Mouse (Mus musculus) retina, postnatal 1 day (tissue): ENCODE data around the gene Tlk1.
A peak's percentile ranks its signal among the peaks of the same experiment; 100 is the strongest.

Experiments used
- DNase-seq: peaks from one replicate; pipeline ENCODE4 v3.0.0-alpha.2; 2012

Gene Tlk1

GRCm38 (mm10) chr2:70673445-70674126 lies 151.9 kb downstream of the Tlk1 start:
- DNase-seq = peak; percentile 36

DNA sequence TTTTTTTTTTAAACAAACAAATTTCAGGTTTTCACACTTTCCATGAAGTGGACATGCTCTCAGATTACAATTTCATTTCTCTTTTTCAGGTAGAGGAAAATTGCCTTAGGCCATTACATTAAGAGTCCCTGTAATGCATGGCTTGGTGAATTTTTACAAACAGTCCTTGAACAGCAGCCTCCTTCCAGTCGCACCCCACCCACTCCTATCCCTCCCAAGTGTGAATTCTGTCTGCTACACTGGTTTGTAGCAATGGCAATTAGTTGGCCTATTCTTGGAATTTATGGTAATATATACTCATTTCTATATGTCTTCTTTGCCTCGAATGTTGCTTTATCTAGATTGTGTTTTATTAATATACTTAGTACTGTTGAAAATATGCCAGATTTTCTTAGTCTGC lies 153.1 kb downstream of the Tlk1 start:
- DNase-seq = no peak

- peak; percentile 76 for DNase-seq
Observed at GRCm38 (mm10) chr2:70669896-70670295, 155.6 kb downstream of the Tlk1 start.

GRCm38 (mm10) chr2:70669241-70669640 lies 156.3 kb downstream of the Tlk1 start:
- no peak for DNase-seq

DNA sequence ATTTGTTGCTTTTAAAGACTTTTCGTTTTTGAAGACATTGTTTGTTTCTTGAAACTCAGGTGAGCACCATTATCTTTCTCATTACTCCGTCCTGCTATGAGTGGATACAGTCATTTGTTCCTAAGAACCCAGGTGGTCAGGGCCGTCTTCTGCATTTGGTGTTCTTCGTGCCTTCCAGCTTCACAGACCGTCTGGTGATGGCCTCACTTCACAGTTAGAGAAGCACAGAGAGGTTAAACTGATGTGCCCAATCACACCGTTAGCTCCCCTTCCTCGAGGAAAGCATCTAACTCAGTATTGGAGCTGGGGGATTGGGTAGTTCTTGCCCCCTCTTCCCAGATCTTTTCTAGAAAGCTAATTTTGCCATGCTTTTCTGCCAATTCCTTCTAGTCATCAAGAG lies 158.5 kb downstream of the Tlk1 start:
- DNase-seq = no peak

GRCm38 (mm10) chr2:70663764-70664163 lies 161.8 kb downstream of the Tlk1 start:
- DNase-seq = peak; percentile 18
